Mouse (Mus musculus) layer of hippocampus, adult 9-11 months (tissue): ENCODE measurements around the gene Plekhg4.

Source experiments
- DNase-seq: peaks from one replicate; pipeline ENCODE4 v3.0.0; 2022

Plekhg4 gene

DNA sequence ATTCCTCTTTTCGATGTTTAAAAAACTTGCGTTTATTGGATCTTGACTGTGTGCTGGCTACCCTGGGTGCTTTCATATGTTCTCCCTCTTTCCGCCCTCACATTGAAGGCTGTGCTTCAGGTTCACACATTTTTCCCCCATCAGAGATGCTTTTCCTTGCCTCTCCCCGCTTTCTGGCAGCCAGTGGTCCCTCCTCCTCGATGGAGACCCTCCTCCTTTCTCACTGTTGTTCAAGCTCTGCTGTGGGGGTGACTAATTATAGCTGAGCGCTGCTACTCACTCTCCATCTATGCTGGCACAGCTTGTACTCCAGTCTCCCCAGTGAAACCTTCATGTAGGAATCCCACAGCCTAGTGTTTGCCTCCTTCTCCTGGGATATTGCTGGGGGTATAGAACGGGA, 22.9 kb upstream of the Plekhg4 start:
- DNase-seq, result no peak

DNA sequence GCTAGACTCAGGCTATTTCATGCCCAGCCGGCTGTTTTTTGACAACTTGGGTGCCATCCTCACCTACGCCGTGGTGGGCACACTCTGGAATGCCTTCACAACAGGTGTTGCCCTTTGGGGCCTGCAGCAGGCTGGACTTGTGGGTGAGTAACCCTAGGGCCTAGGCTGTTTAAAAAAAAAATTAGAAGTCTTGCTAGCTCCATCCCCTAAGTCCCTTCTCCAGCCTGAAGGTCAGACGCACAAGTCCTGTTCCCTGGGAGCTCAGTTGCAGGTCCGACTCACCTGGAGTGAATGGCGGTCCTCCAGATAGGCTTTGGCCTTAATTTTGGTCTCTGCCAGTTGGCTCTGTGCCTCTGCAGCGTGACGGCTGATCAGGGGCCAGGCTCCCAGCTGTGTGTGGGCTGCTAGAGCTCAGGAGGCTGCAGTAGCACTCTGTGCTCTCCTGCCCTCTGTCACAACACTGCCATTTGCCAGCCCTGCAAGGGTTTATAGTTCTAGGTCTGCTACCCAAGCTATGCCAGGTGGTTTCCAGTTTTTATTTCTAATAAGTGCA, 19.4 kb upstream of the Plekhg4 start:
- DNase-seq, result no peak

DNA sequence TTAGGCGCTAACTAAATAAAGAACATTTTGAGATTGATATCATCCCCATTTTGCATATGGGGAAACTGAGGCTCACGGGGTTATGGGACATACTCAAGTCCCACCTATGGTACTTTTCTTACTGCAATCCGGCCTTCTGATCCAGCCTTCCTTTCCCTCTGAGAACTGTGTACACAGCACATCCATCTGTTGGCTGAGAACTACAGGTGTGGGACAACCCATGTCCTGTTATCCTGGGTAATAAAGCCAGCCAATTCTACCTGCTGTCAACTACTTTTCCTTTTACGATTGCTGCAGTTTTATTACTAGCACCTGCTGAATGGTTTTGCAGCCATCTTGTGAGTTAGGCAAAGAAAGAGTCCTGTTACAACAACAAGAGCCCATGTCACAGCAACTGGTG, 18.5 kb upstream of the Plekhg4 start:
- DNase-seq, result no peak

DNA sequence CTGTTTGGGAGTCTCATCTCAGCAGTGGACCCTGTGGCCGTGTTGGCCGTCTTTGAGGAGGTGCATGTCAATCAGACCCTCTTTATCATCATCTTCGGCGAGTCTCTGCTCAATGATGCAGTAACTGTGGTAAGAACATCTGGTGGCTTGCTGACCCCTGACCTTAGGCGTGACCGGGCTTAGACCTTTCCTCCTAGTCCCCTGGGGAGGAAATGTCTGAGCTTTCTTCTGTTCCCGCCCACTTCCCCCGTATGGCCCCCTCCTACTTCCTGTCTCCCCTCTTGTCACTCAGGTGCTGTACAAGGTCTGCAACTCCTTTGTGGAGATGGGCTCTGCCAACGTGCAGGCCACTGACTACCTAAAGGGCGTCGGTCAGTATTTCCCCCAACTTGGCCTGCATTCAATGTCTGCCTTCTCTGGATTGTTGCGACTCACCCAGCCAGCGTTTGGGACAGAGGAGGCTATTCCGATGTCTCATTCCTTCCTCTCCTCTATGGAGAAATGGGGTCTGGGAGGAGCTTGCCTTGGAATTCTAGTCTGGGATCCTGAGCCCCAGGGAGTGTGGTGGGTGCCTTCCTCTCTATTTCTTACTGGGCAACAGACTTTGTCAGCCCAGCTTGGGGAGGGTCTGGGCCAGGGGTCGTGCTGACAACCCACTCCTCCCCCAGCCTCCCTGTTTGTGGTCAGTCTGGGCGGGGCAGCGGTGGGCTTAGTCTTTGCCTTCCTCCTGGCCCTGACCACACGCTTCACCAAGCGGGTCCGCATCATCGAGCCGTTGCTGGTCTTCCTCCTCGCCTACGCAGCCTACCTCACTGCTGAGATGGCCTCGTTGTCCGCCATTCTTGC, 17.7 kb upstream of the Plekhg4 start:
- no peak for DNase-seq

DNA sequence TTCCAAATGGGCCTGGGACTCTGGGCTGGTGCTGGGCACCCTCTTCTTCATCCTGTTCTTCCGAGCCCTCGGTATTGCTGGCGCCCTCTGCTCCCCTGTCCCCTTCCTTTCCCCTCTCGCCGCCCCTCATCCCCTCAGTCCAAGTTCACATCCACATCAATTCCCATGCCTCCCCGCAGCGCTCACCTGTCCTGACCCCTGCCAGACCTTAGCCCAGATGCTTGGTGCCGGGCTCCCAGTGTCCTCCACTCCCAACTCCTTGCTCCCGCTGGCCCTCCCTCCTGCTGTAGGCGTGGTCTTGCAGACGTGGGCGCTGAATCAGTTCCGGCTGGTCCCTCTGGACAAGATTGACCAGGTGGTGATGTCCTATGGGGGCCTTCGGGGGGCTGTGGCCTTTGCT, 16.4 kb upstream of the Plekhg4 start:
- DNase-seq, result no peak

DNA sequence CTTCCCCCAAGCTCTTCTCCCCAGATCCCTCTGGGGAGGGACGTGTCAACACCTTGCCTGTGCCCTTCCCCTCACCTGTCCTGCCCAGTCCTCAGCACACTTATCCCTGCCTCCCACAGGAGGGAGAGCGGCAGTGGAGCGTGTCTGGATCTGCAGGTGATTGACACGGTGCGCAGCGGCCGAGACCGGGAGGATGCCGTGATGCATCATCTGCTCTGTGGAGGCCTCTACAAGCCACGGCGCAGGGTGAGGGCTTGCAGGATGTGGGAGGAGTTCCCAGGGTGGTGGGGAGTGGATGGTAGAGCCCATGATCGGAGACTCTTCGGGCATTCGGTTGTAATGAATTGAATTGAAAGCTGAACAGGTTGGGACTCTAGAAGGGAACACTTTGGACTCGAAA, 13.9 kb upstream of the Plekhg4 start:
- no peak for DNase-seq

DNA sequence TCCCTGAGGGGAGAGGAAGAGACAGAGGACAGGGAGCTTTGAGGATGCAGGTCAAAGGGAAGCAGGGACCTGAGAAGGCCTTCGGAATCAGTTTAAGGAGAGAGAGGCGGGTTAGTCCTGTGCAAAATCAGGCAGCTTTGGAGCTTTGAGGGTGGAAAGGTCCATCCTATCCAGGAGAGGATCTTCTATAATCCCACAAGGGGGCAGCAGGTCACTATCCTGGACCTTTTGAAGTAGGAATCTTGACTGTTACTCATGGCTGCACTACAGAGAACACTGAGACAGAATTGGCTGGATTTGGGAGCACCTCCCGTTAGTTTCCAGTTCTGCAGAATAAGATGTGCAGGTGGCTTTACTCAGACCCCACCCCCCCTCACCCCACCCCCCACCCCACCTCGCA, 13.4 kb upstream of the Plekhg4 start:
- DNase-seq, result no peak

DNA sequence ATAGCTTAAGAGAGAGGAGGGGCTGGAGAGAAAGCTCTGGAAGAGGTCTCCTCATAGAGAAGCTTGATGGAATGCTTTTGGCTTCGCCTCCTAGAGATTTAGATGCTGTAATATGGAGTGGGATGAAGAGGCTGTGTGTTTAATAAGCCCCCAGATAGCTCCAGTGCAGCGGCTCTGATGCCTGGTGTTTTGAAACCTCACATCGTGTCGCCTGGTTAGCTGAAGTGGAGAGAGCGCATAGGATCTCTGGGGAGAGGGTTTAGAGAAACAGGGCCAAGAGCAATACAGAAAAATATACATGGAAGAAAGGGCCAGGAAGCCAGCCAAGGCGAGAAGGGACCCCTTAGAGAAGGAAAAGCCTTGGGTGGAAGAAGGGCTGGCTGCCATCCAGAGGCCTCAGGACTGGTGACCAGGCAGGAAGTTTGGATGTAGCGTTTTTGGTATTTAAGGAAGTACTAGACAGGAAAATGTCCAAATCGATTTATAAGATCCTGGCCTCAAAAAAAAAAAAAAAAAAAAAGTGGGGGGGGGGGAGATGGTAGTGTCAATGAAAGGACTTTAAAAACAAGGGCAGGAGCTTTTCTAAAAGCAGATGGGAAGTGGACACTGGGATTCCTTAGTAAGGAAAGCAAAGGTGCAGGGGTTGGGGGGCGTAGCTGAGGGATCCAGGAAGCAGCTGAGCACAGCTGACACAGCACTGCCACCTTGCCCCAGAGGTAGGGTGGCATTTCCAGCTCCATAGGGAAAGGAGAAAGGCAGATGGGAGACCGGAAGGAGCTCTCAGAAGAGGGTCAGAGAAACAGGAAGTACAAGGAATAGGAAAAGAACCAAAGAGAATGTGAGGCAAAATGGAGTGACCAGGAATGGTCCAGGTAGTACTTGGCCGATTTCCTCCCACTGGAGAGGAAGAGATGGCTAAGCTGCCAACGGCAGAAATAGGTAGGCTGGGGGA, 11.0 kb upstream of the Plekhg4 start:
- DNase-seq, result no peak

DNA sequence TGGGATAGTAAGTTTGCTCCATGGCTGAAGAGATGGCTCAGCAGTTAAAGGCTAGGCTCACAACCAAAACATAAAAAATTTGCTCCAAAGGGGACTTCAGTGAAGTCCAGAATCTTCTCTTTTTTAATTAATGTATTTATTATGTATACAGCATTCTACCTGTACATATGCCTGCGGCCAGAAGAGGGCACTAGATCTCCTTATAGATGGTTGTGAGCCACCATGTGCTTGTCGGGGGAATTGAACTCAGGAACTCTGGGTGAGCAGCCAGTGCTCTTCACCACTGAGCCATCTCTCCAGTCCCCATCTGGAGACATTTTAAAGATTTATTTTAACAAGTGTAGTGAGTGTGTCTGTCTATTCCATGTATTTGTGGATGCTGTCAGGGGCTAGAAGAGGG, 6.0 kb upstream of the Plekhg4 start:
- no peak for DNase-seq

DNA sequence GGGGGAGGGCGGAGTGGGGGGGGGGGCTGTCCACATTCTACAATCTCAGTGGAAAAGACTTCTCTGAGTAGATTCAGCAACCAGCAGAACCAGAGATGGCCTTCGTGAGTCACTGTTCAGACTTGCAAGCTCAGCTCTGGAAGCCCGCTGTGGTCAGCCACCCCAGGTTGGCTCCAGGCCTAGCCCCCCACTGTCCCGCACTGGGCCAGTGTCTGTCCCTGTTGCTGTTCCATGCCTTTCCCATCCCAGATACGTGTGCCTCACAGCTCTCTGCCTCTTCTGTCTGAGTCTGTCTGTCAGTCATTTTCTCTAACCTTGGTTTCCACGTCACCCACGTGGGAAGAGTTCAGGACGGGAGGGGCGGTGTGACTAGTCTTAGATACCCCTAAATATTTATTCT, 601 bp upstream of the Plekhg4 start:
- DNase-seq, result no peak

DNA sequence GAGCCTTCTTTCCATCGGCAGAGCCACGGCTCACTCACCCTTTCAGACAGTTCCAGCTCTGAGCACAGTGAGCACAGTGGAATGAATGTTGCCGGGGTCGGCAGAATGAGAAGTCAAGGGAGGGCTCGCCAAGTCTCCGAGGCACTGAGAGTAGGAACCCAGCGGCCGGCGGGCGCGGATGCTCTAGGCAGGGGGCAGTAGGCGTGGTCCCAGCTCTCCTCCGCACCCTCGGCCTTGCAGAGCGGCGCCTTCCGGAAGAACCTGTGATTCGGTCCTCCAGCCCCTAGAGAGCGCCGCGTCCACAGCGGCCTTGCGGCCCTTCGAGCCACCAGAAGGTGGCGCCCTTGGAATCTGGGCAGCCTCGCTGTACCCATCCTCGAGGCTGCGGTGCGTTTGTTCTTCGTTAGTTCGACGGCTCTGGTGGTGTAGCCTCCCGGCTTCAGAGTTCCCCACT, 1.5 kb downstream of the Plekhg4 start:
- DNase-seq, result no peak

DNA sequence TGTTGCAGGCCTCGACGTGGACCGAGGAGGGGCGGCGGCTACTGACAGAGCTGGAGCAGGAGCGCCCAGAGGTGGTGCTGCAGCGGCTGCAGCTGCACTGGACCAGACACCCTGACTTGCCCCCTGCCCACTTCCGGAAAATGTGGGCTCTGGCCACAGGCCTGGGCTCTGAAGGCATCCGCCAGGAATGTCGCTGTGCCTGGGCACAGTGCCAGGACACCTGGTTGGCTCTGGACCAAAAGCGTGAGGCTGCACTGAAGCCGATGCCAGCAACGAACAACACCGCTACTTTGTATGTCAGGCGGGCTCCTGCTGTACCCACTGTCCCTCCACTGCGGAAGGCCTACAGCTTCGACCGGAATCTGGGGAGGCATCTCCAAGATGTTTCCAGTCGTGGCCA, 5.6 kb downstream of the Plekhg4 start:
- no peak for DNase-seq

DNA sequence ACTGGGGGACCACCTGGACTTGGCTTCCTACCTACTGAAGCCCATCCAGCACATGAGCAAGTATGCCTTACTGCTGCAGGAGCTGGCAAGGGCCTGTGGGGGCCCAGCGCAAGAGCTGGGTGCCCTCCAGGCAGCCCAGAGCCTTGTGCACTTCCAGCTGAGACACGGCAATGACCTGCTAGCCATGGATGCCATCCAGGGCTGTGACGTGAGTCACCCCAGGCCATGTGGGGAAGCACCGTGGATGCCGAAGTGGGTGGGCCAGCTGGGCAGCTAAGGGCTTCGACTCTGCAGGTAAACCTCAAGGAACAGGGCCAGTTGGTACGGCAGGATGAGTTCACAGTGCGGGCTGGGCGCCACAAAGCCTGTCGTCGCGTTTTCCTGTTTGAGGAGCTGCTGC, 7.2 kb downstream of the Plekhg4 start:
- no peak for DNase-seq

DNA sequence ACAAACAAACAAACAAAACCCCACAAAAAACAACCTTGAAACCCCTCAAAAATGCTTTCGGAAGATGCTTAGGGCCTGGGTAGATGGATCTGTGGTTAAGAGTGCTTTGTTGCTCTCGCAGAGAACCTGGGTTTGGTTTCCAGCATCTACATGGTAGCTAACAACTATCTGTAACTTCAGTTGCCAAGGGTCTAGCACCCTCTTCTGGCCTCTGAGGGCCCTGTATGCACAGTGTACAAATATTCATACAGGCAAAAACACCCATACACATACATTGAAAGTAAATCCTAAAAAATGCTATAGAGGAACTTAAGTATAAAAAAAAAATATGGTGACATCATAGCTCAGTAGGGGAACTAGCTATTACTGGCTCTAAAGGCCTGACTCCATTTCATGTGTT, 11.0 kb downstream of the Plekhg4 start:
- no peak for DNase-seq

DNA sequence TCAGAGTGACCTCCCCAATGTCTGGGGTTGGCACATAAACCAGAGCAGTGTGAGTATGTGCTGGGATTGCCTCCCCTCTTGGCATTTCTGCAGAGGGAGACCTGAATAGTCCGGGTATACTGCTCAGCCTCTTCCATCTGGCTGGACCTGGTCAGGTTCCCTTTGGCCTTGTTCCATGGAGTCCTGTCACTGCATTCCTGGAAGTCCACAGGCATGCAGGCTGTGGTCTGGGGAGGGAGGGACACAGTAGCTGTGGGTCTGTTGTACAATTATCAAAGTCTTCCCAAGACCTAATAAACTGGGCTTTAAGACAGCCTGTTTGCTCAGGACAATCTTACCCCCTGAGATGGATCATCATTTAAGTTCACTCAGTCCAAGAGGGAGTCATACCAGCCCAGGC, 14.1 kb downstream of the Plekhg4 start:
- DNase-seq, result no peak

DNA sequence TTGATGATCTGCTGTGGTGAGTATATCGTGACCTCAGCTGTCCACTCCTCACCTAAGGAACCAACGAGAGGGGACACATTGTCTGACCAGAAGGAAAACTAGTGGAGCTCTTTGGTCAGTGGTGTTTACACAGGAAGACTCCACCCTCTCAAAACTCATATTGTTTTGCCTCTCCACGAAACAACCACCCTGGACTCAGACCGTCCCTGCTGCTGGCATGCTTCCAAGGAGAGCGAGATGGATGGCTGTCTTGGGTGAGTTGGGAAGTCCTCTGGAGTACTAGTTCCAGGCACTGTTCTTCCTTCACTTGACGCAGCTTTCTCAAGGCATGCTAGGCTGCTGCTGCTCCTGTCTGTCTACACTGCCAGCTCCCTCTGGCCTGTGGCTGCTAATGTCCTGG, 16.0 kb downstream of the Plekhg4 start:
- DNase-seq, result no peak

DNA sequence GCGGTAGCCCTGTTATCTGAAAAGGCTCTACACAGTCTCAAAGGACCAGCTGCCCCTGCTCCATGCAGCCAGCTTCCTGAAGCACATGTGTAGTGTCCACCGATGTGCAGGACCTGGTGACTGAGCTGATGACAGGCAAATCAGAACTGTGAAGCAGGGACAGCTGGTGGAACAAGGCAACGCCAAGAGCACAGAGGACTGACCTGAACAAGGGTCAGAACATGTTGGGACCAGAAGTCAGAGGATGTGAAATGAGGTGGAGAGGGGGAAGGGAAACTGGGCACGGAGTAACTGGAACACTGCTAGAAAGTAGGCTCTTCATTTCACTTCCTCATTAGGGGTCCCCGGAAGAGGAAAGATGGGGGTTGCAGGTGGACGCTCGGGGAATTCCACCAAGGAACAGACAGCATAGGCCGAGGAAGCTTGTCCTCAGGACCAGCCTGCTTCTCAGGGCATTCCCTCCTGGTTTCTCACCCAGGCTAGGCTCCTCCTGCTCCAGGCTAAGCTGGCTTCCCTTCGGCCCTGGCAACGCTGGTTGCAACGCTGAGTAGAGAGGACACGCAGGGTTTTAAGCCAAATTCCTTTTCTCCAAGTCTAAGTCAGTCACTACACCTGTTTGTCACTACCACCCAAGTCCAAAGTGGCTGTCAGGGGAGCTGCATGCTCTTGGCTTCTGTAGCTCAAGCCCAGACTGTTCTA, 20.2 kb downstream of the Plekhg4 start:
- DNase-seq, result no peak

DNA sequence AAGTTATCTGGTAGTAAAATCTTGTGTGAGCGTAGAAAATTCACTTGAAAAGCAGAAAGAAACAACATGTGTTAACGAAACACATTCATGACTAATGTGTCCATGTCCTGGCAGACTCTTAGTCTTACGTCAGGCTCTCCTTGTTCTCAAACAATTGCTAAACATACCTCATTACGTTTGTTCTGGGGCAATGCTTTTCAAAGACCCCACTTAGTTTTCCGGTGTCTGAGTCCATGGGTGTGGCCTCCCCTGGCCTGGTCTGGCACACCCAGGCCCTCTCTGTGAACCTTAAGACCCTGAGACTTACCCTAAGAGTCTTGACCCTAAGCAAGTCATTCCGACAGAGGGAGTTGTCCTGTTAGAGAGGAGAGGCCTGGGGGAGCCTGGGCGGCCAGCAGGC, 20.8 kb downstream of the Plekhg4 start:
- no peak for DNase-seq

DNA sequence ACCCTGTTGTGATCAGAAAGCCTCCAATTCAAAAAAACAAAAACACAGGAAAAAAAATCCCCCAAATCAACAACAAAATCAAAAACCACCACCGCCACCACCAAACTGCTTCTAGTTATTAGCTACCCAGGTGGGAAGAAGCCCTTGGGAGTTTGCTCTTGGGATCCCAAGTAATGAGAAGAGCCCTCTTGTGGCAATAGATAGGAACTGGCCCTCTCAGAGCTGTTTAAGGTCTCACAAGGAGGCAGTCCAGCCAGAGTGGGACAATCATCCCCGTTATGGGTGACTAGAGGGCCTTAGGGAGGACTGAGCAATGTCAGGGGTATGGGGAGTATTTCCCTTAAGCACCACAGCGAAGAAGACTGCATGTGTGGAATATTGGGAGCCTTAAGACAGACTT, 24.7 kb downstream of the Plekhg4 start:
- DNase-seq, result peak; percentile 35

DNA sequence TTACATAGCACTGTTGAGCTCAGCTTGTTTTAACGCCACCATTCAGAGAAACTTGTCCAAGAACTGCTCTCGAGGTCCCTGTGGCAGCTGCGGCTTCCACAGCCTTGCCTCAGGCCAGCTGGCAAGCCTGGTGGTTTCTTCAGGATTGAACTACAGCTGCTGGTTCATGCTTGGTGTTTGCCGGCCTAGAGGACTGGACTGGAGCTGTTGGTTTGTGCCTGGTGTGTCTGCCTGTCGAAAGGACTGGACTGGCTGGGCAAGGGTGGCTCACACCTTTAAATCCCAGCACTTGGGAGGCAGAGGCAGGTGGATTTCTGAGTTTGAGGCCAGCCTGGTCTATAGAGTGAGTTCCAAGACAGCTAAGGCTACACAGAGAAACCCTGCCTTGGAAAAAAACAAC, 26.9 kb downstream of the Plekhg4 start:
- DNase-seq, result no peak

DNA sequence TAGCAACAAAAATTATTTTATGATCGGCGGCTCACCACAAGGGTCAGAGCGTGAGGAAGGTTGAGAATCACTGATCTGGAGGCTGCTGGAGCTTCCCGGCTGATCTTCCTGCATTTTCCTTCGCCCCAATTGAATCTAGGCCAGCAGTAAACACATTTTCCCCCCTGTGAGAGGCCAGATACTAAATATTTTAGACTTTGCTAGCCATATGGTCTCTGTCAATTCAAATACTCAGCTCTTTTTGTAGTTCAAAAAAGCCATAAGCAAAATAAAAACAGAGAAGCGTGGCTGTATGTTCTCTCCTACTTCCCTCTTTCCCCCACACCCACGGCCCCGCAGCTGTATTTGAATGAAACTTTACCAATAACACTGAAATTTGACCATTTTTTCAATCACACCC, 30.4 kb downstream of the Plekhg4 start:
- no peak for DNase-seq

DNA sequence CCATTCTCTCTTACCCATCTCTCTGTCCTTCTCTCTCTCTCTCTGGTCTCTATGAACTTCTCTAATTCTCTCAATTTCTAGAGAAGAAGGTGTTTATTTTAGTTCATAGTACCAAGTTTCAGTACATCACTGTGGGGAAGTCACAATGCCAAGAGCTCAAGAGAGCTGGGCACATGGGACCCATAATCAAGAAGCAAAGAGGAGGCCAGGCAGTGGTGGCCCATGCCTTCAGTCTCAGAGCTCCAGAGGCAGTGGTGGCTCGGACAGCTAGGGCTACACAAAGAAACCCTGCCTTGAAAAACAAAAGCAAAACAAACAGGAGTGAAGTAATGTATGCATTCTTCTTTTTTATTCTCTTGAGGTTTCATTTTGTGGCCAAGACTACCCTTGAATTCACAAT, 31.4 kb downstream of the Plekhg4 start:
- DNase-seq, result no peak

DNA sequence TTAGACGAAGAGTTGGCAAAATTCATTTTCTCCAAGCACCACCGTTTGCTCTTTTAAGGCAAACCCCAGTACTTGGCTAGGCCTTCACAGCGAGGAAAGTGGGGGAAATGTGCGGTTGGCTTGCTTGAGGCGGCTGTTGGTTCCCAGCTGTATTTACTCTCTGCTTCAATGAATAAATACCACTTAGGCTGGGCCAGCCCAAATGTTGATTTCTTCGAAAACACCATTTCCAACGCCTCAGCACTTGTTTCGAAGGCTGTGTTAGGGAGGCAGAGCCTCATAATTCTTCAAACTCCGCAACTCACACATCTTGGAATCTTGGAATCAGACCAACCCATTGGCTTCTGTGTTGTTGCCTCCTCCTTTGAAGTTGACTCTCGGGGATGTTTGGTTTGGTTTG, 33.3 kb downstream of the Plekhg4 start:
- peak; percentile 22 for DNase-seq
